Mouse (Mus musculus) limb, embryonic 14.5 days (tissue): ENCODE results near the gene Plekha5. TPM values are rescaled to one million over a fixed set of nuclear protein-coding genes. Genes with fewer than 3 reads are reported as not detected.

Experiments used
- ATAC-seq: fragments of 200-750 bp; cut with Nextera tagmentation; 2 replicates; pipeline ENCODE4 v1.8.0; 2017; ENCODE audit warnings: low read depth, moderate number of reproducible peaks, moderate TSS enrichment; ENCODE audit not compliant: low FRiP score
- DNase-seq: peaks from one replicate; pipeline ENCODE4 v3.0.0-alpha.2; 2015; ENCODE audit warnings: low spot score
- H3K27ac ChIP-seq: fragments of 300-500 bp; sonication (generic); replicated peaks from 2 replicates; pipeline ENCODE4 v1.5.1; 2014; ENCODE audit warnings: low read depth, mild to moderate bottlenecking, low read length, moderate library complexity, mixed read lengths
- H3K27me3 ChIP-seq: fragments of 300-500 bp; sonication (generic); 2 replicates; pipeline ENCODE4 v1.6.1; 2014; ENCODE audit warnings: low read length, mixed read lengths; ENCODE audit not compliant: control insufficient read depth, insufficient read depth
- H3K36me3 ChIP-seq: fragments of 300-500 bp; sonication (generic); 2 replicates; pipeline ENCODE4 v1.6.1; 2014; ENCODE audit warnings: mild to moderate bottlenecking, low read length, moderate library complexity, mixed read lengths; ENCODE audit not compliant: control insufficient read depth, insufficient read depth
- H3K4me1 ChIP-seq: fragments of 300-500 bp; sonication (generic); 2 replicates; pipeline ENCODE4 v1.6.1; 2014; ENCODE audit warnings: antibody characterized with exemption, low read length, mixed read lengths; ENCODE audit not compliant: control insufficient read depth, insufficient read depth
- H3K4me2 ChIP-seq: fragments of 300-500 bp; sonication (generic); replicated peaks from 2 replicates; pipeline ENCODE4 v1.6.1; 2014; ENCODE audit warnings: low read depth, mild to moderate bottlenecking, low read length, moderate library complexity; ENCODE audit not compliant: severe bottlenecking
- H3K4me3 ChIP-seq: fragments of 300-500 bp; sonication (generic); replicated peaks from 2 replicates; pipeline ENCODE4 v1.5.1; 2014; ENCODE audit warnings: low read length
- H3K9ac ChIP-seq: fragments of 300-500 bp; sonication (generic); 2 replicates; pipeline ENCODE4 v1.6.1; 2014; ENCODE audit warnings: mild to moderate bottlenecking, low read depth, low read length, moderate library complexity; ENCODE audit not compliant: severe bottlenecking
- H3K9me3 ChIP-seq: fragments of 300-500 bp; sonication (generic); 2 replicates; pipeline ENCODE4 v1.6.1; 2016; ENCODE audit warnings: low read length; ENCODE audit not compliant: control insufficient read depth
- POLR2A ChIP-seq: fragments of 200-500 bp; IDR thresholded peaks from 2 replicates; pipeline ENCODE4 v1.8.0; 2012; ENCODE audit warnings: inconsistent platforms, mild to moderate bottlenecking, moderate library complexity, borderline replicate concordance; ENCODE audit not compliant: insufficient read depth, insufficient read length; ENCODE audit errors: extremely low read depth
- WGBS: fragments of 180-500 bp; shearing (Covaris S2); extraction: QIAGEN DNeasy Blood & Tissue Kit; methylation state at CpG from one replicate; pipeline ENCODE4 v1.1.7; 2014; 5-methylcytosine and 5-hydroxymethylcytosine counted together
- polyA plus RNA-seq, 2 experiments: library from polyadenylated mRNA; depleted of rRNA in 1 of 2; stranded (reverse) in 1 of 2; unstranded in 1 of 2; fragments of >200 nt; fragmentation: Nextera tagmentation in 1 of 2; extraction: Ambion mirVana in 1 of 2; gene quantifications; 2 replicates each; pipeline versions ENCODE4 v1.2.1 to v1.2.3; 2012 to 2014

Gene Plekha5
- polyA plus RNA-seq, 2 experiments, result 50.8 to 87.2 TPM

DNA sequence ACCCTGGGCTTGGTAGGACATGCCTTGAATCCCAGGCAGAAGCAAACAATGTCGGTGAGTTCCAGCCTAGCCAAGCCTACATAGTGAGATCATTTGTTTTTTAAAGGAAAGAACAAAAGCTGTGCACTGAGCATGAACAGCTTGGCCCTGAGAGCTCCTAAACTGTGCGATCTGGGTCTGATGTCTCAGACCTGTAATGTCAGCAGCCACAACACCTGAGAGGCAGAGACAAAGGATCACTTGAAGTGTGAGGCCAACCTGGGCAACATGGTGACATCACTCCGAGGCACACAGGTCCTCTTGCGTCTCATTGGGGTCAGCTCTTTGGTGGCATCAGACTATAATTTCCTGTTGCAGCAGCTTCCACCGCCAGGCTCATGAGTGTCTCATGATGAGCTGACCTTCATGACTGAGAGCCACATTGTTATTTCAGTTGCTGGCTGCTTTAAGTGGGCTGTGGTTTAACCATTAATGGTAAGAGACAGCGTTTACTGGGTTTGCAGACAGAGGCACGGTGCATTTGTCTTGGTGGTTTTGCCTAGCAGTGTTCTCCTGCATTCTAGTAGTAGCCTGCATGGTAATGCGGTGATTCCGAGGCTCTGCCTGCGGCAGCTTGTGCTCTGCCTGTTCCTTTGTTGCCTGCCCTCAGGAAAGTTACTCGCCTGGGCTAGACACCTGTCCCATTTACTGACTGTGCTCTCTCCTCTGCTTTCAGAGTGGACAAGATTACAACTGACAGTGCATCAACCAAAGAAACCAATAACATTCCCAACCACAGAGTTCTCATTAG is 119.3 kb downstream of the Plekha5 start:
- TF ChIP-seq POLR2A, result no peak
- Histone ChIP-seq H3K27ac (no peak overlapping the region), H3K9ac (no peak overlapping the region), H3K27me3 (no peaks in the 10 kb centered on the region), H3K4me1 (no peaks in the 10 kb centered on the region), H3K4me3 (no peak overlapping the region), H3K4me2 (no peak overlapping the region), H3K36me3 (peaks cover 55% of the 10 kb centered on the region), H3K9me3 (no peaks in the 10 kb centered on the region)
- 85% methylated on average over 11 of the region's 11 CpGs for WGBS
- ATAC-seq (no peak), DNase-seq (no peak)

DNA sequence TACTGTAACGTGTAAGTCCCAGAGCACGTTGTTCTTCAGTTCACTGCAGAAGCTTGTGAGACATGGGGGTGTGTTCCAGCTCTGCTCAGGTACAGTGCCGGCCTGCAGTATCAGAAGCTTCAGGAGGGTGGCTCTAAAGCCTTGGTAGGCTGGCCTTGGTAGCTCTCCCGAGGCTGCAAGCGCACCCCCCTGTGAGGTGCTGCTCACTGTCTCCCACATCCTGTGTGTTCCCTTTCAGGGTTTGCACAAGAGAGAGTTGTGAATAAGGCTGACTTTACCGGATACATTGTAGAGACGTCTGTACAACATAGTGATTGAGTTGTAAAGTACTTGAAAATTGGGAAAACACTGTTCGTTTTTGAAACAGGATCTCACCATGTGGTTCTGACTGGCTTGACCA is 122.2 kb downstream of the Plekha5 start:
- no peak overlapping the region for H3K4me3 ChIP-seq
- H3K27me3 ChIP-seq, result no peaks in the 10 kb centered on the region
- H3K4me1 ChIP-seq, result no peaks in the 10 kb centered on the region
- H3K27ac ChIP-seq, result no peak overlapping the region
- H3K9ac ChIP-seq, result no peak overlapping the region
- WGBS, result 85% methylated on average over 8 of the region's 8 CpGs
- H3K36me3 ChIP-seq, result peaks cover 48% of the 10 kb centered on the region
- no peak for DNase-seq
- TF ChIP-seq POLR2A, result no peak
- H3K9me3 ChIP-seq, result no peaks in the 10 kb centered on the region
- H3K4me2 ChIP-seq, result no peak overlapping the region
- ATAC-seq, result no peak

DNA sequence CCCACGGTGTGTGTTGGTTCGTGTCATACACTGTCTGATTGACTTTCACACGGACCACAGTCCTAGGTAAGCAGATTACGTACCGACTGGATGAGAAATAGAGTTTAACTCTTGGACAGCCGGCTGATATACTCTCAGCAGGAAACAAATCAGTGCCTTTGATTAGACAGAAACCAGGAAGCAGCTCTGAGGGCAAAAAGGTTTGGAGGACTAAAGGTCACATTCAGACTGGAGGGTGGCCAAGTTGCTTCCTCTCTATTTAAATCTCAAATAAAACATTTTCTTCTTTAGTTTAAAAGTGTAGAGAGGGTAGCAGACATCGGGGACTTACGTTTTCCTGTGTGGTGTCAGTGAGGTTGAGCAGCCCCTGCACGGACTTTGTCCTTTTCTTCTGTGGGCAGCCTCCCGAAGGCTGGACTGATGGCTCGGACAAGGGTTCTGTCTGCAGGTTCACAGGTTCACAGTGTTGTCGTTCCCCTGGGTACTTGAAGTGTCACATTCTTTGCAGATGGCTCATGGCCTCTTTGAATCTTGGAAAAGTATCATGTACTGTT is 122.9 kb downstream of the Plekha5 start:
- Histone ChIP-seq H3K36me3 (peaks cover 54% of the 10 kb centered on the region), H3K4me3 (no peak overlapping the region), H3K4me2 (no peak overlapping the region), H3K9me3 (no peaks in the 10 kb centered on the region), H3K27me3 (no peaks in the 10 kb centered on the region), H3K27ac (no peak overlapping the region), H3K9ac (no peak overlapping the region), H3K4me1 (no peaks in the 10 kb centered on the region)
- no peak for TF ChIP-seq POLR2A
- 59% methylated on average over 12 of the region's 12 CpGs for WGBS
- DNase-seq (no peak), ATAC-seq (no peak)

DNA sequence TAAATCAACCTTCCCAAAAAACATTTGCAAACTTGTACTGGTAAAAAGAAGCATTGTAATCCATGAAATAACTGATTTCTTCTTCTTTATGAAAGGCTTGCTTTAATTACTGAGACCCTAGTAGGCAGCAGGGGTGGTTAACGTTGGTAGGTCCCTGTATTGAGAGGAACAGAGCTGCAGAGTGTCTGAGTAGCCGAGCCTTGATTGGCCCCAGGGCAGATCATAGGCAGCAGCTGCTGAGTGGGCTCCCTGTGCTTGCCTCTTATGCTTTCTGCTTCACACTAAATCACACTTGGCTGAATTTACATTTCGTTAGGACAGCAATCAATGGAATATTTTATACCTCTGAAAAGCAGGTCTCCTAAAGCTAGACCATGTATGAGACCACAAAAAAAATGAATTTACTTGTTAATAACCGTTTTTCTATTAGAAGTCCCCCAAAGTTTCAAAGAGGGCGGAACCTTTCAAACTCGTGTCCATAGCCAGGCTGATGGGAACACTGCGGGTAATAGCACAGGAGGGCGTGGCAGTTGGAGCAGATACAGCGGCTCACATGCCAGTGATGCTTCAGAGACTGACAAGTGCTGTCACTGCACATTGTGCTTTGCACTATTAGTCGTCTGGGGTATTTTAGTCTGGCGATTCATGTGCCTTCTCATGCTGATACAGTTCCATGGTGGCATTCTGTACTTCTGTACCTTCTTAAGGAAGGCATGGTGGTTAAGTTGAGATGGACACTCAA is 123.5 kb downstream of the Plekha5 start:
- 74% methylated on average over 11 of the region's 11 CpGs for WGBS
- H3K4me1 ChIP-seq, result no peaks in the 10 kb centered on the region
- H3K9me3 ChIP-seq, result no peaks in the 10 kb centered on the region
- no peaks in the 10 kb centered on the region for H3K27me3 ChIP-seq
- no peak overlapping the region for H3K9ac ChIP-seq
- no peak overlapping the region for H3K4me2 ChIP-seq
- peaks cover 59% of the 10 kb centered on the region for H3K36me3 ChIP-seq
- no peak for ATAC-seq
- TF ChIP-seq POLR2A, result no peak
- H3K4me3 ChIP-seq, result no peak overlapping the region
- no peak for DNase-seq
- H3K27ac ChIP-seq, result no peak overlapping the region

DNA sequence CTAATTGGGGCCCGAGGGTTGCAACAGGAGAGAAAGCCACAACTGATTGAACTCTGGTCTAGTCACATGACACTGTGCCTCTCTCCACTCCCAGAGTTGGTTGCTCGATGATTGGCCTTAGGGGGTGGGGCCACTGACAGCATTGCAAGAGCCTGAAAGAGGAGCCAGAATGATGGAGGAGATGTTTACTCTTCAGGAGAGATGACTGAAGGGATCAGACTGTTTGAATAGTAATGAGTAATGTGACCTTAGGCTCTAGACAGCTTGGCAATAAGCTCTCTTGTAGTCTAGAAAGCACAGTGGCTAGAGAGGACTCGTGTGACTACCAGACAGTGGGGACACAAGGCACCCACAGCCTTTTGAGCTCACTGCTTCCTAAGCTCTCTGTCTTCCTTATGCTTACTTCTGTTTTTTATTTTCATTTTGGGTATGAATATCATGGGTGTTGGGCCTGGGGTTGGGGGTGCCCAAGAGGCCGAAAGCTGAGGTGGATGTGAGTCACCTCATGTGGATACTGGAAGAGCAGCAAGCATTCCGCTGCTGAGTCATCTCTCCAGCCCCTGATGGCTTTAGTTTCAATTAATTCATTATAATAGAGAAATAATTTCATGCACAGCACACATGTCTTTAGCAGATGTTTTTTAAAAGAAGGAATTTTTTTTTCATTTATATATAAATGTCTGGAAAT is 124.4 kb downstream of the Plekha5 start:
- no peak for TF ChIP-seq POLR2A
- H3K9me3 ChIP-seq, result no peaks in the 10 kb centered on the region
- H3K4me3 ChIP-seq, result no peak overlapping the region
- no peak overlapping the region for H3K9ac ChIP-seq
- no peaks in the 10 kb centered on the region for H3K27me3 ChIP-seq
- no peaks in the 10 kb centered on the region for H3K4me1 ChIP-seq
- peaks cover 62% of the 10 kb centered on the region for H3K36me3 ChIP-seq
- no peak overlapping the region for H3K27ac ChIP-seq
- no peak for DNase-seq
- H3K4me2 ChIP-seq, result no peak overlapping the region
- WGBS, result 67% methylated on average over 5 of the region's 5 CpGs
- no peak for ATAC-seq
